Mouse (Mus musculus) embryonic facial prominence, embryonic 14.5 days (tissue): ENCODE data around the gene E130114P18Rik. TPM values are rescaled to one million over a fixed set of nuclear protein-coding genes. Genes with fewer than 3 reads are reported as not detected.

ENCODE experiments used
- ATAC-seq: fragments of 200-750 bp; cut with Nextera tagmentation; 2 replicates; pipeline ENCODE4 v1.8.0; 2017; ENCODE audit warnings: low read depth, moderate number of reproducible peaks, moderate TSS enrichment
- DNase-seq: peaks from one replicate; pipeline ENCODE4 v3.0.0-alpha.2; 2015; ENCODE audit warnings: low spot score
- H3K27ac ChIP-seq: fragments of 300-500 bp; sonication (generic); replicated peaks from 2 replicates; pipeline ENCODE4 v1.5.1; 2014; ENCODE audit warnings: low read depth, mild to moderate bottlenecking, low read length, moderate library complexity
- H3K27me3 ChIP-seq: fragments of 300-500 bp; sonication (generic); replicated peaks from 2 replicates; pipeline ENCODE4 v1.6.1; 2014; ENCODE audit warnings: low read length; ENCODE audit not compliant: control insufficient read depth, insufficient read depth
- H3K36me3 ChIP-seq: fragments of 300-500 bp; sonication (generic); 2 replicates; pipeline ENCODE4 v1.6.1; 2014; ENCODE audit warnings: low read length, mixed read lengths; ENCODE audit not compliant: control insufficient read depth, insufficient read depth
- H3K4me1 ChIP-seq: fragments of 300-500 bp; sonication (generic); 2 replicates; pipeline ENCODE4 v1.6.1; 2014; ENCODE audit warnings: antibody characterized with exemption, low read length; ENCODE audit not compliant: control insufficient read depth, insufficient read depth
- H3K4me2 ChIP-seq: fragments of 300-500 bp; sonication (generic); 2 replicates; pipeline ENCODE4 v1.6.1; 2014; ENCODE audit warnings: low read depth, mild to moderate bottlenecking, low read length, moderate library complexity, mixed read lengths
- H3K4me3 ChIP-seq: fragments of 300-500 bp; sonication (generic); 2 replicates; pipeline ENCODE4 v1.5.1; 2014; ENCODE audit warnings: low read depth, mild to moderate bottlenecking, low read length
- H3K9ac ChIP-seq: fragments of 300-500 bp; sonication (generic); 2 replicates; pipeline ENCODE4 v1.6.1; 2014; ENCODE audit warnings: low read depth, mild to moderate bottlenecking, low read length, moderate library complexity, mixed read lengths
- H3K9me3 ChIP-seq: fragments of 300-500 bp; sonication (generic); 2 replicates; pipeline ENCODE4 v1.6.1; 2016; ENCODE audit warnings: low read length; ENCODE audit not compliant: control insufficient read depth
- WGBS: fragments of 180-500 bp; shearing (Covaris S2); extraction: QIAGEN DNeasy Blood & Tissue Kit; methylation state at CpG from one replicate; pipeline ENCODE4 v1.1.7; 2014; 5-methylcytosine and 5-hydroxymethylcytosine counted together
- polyA plus RNA-seq: library from polyadenylated mRNA; unstranded; fragments of >200 nt; fragmentation: Nextera tagmentation; extraction: Ambion mirVana; gene quantifications from 2 replicates; pipeline ENCODE4 v1.2.1, GENCODE M21; 2014

The E130114P18Rik gene
- polyA plus RNA-seq, 1 experiment from 2014 or later = 4.4 TPM

DNA sequence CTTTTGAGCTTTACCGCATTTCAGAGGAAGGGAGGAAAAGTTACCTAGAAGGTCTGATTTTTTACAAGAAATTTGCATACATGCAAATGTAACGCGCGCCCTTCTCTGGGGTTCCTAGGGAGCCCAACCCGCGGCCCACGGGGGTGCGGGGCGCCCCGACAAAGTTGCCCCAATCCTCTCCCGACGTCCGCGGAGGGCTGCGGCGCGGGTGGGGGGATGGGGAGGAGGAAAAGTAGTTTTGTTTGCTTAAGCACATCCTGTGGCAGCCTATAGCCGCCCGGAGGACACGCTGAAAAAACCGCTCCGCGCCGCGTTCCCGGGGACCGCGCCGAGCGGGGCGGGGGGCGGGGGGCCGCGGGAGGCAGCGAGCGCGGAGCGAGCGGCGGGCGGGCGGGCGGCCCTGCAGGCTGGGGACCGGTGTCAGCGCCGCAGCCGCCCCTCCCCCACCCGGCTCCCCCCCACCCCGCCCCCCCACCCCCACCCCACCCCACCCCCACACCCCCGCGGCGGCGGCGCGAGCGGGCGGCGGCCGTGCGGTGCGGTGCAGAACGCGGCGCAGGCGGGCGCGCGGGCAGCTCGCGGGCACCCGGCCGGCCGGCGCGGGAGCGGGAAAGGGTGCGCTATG is 685 bp downstream of the E130114P18Rik start:
- peak overlapping the region; percentile 67 for H3K4me2 ChIP-seq
- peaks cover 15% of the 10 kb centered on the region for H3K4me1 ChIP-seq
- H3K9me3 ChIP-seq = no peaks in the 10 kb centered on the region
- DNase-seq = peak; percentile 81
- no peaks in the 10 kb centered on the region for H3K27me3 ChIP-seq
- no peaks in the 10 kb centered on the region for H3K36me3 ChIP-seq
- H3K27ac ChIP-seq = peak overlapping the region; percentile 98
- ATAC-seq = peak; percentile 20
- H3K9ac ChIP-seq = peak overlapping the region; percentile 100
- peak overlapping the region; percentile 91 for H3K4me3 ChIP-seq
- WGBS = 1% methylated on average over 24 of the region's 77 CpGs

DNA sequence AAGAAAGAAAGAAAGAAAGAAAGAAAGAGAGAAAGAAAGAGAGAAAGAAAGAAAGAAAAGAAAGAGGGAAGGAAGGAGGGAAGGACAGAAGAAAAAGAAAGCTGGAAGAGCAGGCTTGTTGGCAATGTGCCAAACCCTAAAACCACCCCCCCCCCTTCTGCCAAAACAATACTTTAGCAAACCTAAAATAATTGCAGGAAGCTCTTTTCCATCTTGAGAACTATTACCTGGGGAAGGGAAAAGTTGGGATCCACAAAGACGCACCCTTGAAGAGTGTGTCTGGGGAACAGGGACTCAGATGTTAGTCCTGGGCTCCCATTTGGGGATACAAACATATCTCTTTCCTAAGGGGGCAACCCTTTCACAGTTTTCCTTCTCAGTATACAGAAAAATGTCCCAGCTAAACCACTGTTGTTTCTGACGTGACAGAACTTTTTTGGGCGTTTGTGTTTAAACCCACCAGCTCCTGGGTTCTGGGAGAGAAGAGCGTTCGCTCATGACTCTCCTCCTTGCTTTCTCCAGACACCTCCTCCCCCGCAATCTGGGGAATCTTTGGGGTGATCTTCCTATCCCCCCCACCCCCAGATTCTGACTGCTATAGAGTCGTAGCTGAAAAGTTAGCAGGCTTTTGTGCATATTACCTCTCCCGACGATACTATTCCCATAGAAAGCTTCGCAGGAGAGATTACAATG is 1.3 kb downstream of the E130114P18Rik start:
- H3K27me3 ChIP-seq = no peaks in the 10 kb centered on the region
- H3K27ac ChIP-seq = peak overlapping the region; percentile 98
- peaks cover 15% of the 10 kb centered on the region for H3K4me1 ChIP-seq
- ATAC-seq (no peak), DNase-seq (peak; percentile 58)
- H3K9ac ChIP-seq = peak overlapping the region; percentile 100
- no peaks in the 10 kb centered on the region for H3K36me3 ChIP-seq
- peak overlapping the region; percentile 91 for H3K4me3 ChIP-seq
- peak overlapping the region; percentile 67 for H3K4me2 ChIP-seq
- H3K9me3 ChIP-seq = no peaks in the 10 kb centered on the region
- under 1% methylated on average over 10 of the region's 10 CpGs for WGBS

DNA sequence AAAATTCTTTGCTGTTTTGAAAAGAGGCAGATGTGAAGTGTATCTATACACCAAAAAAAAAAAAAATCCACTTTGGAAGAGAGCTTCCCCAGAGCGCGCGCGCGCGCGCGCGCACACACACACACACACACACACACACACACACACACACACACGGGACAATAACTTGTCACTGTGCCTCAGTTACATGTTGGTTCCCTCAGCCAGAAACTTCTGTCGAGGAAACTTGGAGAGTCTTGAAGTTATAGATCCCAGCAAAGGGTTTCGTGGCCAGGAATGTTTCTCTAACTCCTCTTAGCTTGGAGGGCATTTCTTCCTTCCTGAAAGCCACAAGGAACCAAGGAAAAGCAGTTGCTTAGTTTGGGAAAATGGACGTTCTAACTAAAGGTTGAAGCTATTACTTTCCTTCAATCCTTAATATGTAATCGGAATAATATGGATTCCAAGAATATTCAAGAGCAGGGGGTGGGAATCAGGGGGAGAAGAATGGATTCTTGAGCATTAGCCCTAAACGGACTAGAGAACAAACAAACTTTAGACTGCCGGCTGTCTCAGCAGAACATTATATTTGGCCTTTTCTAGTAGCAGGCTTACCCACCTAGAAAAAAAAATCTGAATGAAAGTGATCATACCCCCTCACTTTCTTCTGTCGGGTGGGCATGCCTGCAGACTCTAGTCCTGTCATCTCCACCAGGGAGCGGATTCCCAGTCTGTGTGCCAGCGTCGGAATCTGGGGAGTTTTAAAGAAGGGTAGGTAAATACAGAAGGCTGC is 2.2 kb downstream of the E130114P18Rik start:
- no peaks in the 10 kb centered on the region for H3K36me3 ChIP-seq
- 2% methylated on average over 20 of the region's 20 CpGs for WGBS
- H3K27ac ChIP-seq = peak overlapping the region; percentile 98
- peak overlapping the region; percentile 67 for H3K4me2 ChIP-seq
- DNase-seq (peak; percentile 58), ATAC-seq (no peak)
- H3K9me3 ChIP-seq = no peaks in the 10 kb centered on the region
- no peaks in the 10 kb centered on the region for H3K27me3 ChIP-seq
- H3K4me1 ChIP-seq = peaks cover 17% of the 10 kb centered on the region
- H3K9ac ChIP-seq = peak overlapping the region; percentile 100
- peak overlapping the region; percentile 91 for H3K4me3 ChIP-seq

DNA sequence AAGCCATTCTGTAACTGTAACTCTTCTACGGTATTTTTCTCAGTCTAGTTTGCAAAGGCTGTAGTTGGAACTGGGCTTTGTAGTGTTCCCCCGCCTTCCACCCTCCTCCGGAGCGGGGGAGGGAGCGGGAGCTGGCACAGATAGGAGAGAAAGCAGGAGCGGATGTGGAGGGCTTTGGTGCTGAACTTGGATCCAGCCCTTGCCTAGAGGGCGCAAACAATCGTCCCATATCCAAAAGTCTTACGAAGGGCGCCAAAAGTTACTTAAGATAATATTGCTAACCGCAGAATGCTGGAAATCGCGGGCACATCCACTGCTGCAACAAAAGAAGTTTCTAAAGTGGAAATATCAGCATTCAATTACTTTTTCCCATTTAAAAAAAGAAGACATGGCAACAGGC is 2.8 kb downstream of the E130114P18Rik start:
- WGBS = 0% methylated on average over 13 of the region's 13 CpGs
- H3K4me2 ChIP-seq = peak overlapping the region; percentile 67
- no peaks in the 10 kb centered on the region for H3K27me3 ChIP-seq
- peak; percentile 23 for ATAC-seq
- peak; percentile 96 for DNase-seq
- H3K36me3 ChIP-seq = no peaks in the 10 kb centered on the region
- H3K4me3 ChIP-seq = peak overlapping the region; percentile 91
- H3K27ac ChIP-seq = peak overlapping the region; percentile 98
- no peaks in the 10 kb centered on the region for H3K9me3 ChIP-seq
- H3K9ac ChIP-seq = peak overlapping the region; percentile 100
- H3K4me1 ChIP-seq = peaks cover 15% of the 10 kb centered on the region

DNA sequence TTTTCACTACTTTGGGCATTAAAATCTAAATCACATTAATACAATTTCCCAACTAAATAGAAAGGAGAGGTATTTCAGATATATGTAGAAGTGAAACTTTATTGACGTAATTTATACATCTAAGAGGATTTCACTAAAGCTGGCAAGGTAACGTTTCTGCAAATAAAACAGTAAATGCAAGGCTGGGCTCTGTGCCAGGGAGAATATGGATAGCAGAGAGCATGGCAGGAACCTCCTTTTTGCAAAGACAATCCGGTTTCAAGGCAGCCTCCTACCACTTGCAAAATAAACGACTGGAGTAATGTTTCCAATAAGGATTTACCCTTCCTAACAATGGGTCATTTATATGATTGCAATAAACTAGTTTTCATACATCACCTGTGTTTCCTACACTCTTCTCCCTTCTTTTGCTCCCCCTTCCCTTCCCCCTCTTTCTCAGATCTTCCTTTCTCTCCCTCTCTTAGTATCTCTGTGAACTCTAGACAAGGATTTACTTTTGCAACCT is 3.4 kb downstream of the E130114P18Rik start:
- ATAC-seq (no peak), DNase-seq (peak; percentile 81)
- Histone ChIP-seq H3K4me1 (peaks cover 15% of the 10 kb centered on the region), H3K9ac (peak overlapping the region; percentile 100), H3K27me3 (no peaks in the 10 kb centered on the region), H3K4me3 (peak overlapping the region; percentile 91), H3K9me3 (no peaks in the 10 kb centered on the region), H3K4me2 (peak overlapping the region; percentile 67), H3K36me3 (no peaks in the 10 kb centered on the region), H3K27ac (peak overlapping the region; percentile 98)
- WGBS = 8% methylated on average over 4 of the region's 4 CpGs

DNA sequence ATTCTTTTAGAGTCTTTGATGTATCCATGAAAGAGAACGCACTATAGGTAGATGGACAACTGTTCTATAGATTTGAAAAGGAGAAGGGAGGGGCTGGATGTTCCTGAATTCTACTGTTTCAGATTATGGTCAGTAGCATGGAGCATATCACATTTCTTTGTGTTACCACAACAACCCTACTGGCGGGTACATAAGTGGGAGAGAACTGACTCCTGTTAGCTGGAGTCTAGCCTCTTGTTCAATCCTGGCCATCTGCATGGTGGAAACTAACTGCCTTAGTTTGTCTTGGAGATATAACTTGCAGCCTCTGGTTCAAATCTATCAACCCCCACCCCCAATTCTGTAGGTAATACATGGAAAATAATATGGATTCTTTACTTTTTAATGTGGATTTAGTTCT is 4.1 kb downstream of the E130114P18Rik start:
- Histone ChIP-seq H3K27ac (peak overlapping the region; percentile 98), H3K4me1 (peaks cover 15% of the 10 kb centered on the region), H3K27me3 (no peaks in the 10 kb centered on the region), H3K36me3 (no peaks in the 10 kb centered on the region), H3K4me2 (peak overlapping the region; percentile 67), H3K9ac (no peak overlapping the region), H3K4me3 (peak overlapping the region; percentile 49), H3K9me3 (no peaks in the 10 kb centered on the region)
- 40% methylated on average over 2 of the region's 2 CpGs for WGBS
- ATAC-seq (no peak), DNase-seq (no peak)

DNA sequence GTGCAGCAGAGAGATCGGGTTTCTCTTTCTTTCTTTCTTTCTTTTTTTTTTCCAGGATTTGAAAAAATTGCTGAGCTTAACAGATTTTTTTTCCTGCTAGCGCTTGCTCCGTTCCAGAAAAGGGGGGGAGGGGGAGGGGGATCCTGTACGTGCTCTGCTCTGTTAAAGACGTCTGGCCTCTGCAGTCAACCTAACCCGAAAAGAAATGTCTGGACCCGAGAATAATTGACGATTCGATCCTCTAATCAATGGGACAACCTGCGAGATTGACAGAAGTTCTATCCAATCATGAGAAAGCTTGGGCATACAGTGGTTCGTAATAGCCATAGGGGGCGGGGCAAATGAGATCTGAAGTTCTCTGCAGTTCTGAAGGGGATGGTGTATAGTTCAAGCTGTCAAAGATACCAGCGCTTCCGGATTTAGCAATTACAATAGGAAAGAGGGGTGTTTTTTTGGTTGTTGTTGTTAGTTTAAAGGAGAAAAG is 4.7 kb downstream of the E130114P18Rik start:
- under 1% methylated on average over 14 of the region's 14 CpGs for WGBS
- Histone ChIP-seq H3K27ac (peak overlapping the region; percentile 98), H3K4me3 (peak overlapping the region; percentile 49), H3K4me2 (peak overlapping the region; percentile 67), H3K27me3 (no peaks in the 10 kb centered on the region), H3K4me1 (peaks cover 15% of the 10 kb centered on the region), H3K9ac (peak overlapping the region; percentile 64), H3K36me3 (no peaks in the 10 kb centered on the region), H3K9me3 (no peaks in the 10 kb centered on the region)
- peak; percentile 99 for DNase-seq
- ATAC-seq = peak; percentile 61

DNA sequence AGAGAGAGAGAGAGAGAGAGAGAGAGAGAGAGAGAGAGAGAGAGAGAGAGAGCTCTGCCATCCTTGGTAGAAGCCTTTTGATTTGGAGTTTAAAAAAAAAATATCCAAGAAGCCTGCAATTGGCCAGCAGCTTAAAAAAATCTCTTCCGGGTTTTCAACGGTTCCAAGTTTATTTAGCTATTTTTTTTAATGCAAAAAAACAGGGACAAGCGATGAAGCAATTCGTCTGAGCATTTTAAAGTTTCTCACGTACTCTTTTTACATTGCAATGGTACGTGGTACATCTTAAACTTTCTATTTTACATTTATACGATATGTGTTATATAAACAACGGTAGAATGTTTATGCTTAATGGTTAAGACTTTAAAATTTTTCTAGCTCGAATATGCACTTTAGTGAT is 5.2 kb downstream of the E130114P18Rik start, which contains the start of gene Nfia:
Gene Nfia (plus strand): TSS at position 94 of the 400 bp plus-strand sequence.
- WGBS = under 1% methylated on average over 9 of the region's 9 CpGs
- no peaks in the 10 kb centered on the region for H3K36me3 ChIP-seq
- H3K9me3 ChIP-seq = no peaks in the 10 kb centered on the region
- H3K9ac ChIP-seq = peak within 1 kb of the TSS; percentile 64
- peak within 1 kb of the TSS; percentile 67 for H3K4me2 ChIP-seq
- DNase-seq = peak; percentile 91
- H3K27me3 ChIP-seq = no peaks in the 10 kb centered on the region
- peak within 1 kb of the TSS; percentile 49 for H3K4me3 ChIP-seq
- ATAC-seq = no peak
- H3K4me1 ChIP-seq = peaks cover 15% of the 10 kb centered on the region
- H3K27ac ChIP-seq = peak within 1 kb of the TSS; percentile 98
